20 mouse cellular contexts compared by ENCODE assay signal in genomic region chr14:123488575-123489207, GRCm38 (mm10).
DNase-seq lines count a peak whose midpoint lies in the region; ATAC-seq and TF ChIP-seq lines count a peak whose summit lies in the region.
"Had no signal": no experiment of that assay in that cellular context is flagged by ENCODE, and none has a peak within 500 bp of the region (broad histone marks: within the 10 kb centered on the region; RNA-seq: fewer than 3 reads in every experiment).

No protein-coding gene starts in this region.

- H3K9me3 ChIP-seq in hindbrain, embryonic 11.5 days (ENCODE audit: control insufficient read depth, low read length) = no peaks in the 10 kb centered on the region
- H3K9me3 ChIP-seq in hindbrain, embryonic 16.5 days (ENCODE audit: control insufficient read depth, low read length) = no peaks in the 10 kb centered on the region
- no peaks in the 10 kb centered on the region for H3K9me3 ChIP-seq in midbrain, embryonic 11.5 days (ENCODE audit: control insufficient read depth, low read length)
- H3K9me3 ChIP-seq in midbrain, embryonic 13.5 days = no peaks in the 10 kb centered on the region
- H3K9me3 ChIP-seq in midbrain, embryonic 14.5 days (ENCODE audit: control insufficient read depth, low read length) = no peaks in the 10 kb centered on the region
- no peaks in the 10 kb centered on the region for H3K9me3 ChIP-seq in midbrain, embryonic 10.5 days (replicated peaks)
- H3K9me3 ChIP-seq: embryonic facial prominence, embryonic 10.5 days; embryonic facial prominence, embryonic 12.5 days; forebrain, embryonic 13.5 days had no signal

- no peak overlapping the region for H3K27ac ChIP-seq in hindbrain, embryonic 11.5 days (ENCODE audit: low read depth, low read length)
- no peak overlapping the region for H3K27ac ChIP-seq in hindbrain, embryonic 16.5 days (ENCODE audit: low read depth, low read length)
- no peak overlapping the region for H3K27ac ChIP-seq in midbrain, embryonic 11.5 days (ENCODE audit: low read depth, low read length)
- no peak overlapping the region for H3K27ac ChIP-seq in midbrain, embryonic 13.5 days
- H3K27ac ChIP-seq in midbrain, embryonic 14.5 days (replicated peaks; ENCODE audit: low read depth, low read length) = no peak overlapping the region
- no peak overlapping the region for H3K27ac ChIP-seq in midbrain, embryonic 10.5 days (replicated peaks)
- H3K27ac ChIP-seq: embryonic facial prominence, embryonic 10.5 days; embryonic facial prominence, embryonic 12.5 days; forebrain, embryonic 13.5 days had no signal

- no peak overlapping the region for H3K4me2 ChIP-seq in hindbrain, embryonic 11.5 days (replicated peaks; ENCODE audit: low read depth, low read length)
- no peak overlapping the region for H3K4me2 ChIP-seq in hindbrain, embryonic 16.5 days (ENCODE audit: low read length)
- no peak overlapping the region for H3K4me2 ChIP-seq in midbrain, embryonic 11.5 days
- H3K4me2 ChIP-seq in midbrain, embryonic 13.5 days (replicated peaks) = no peak overlapping the region
- no peak overlapping the region for H3K4me2 ChIP-seq in midbrain, embryonic 14.5 days (ENCODE audit: low read length)
- H3K4me2 ChIP-seq: embryonic facial prominence, embryonic 12.5 days; forebrain, embryonic 13.5 days had no signal

- DNase-seq in hindbrain, embryonic 11.5 days (ENCODE audit: low spot score) = no peak
- DNase-seq in midbrain, embryonic 11.5 days (ENCODE audit: low spot score, missing footprints) = peak; percentile 90
- peak; percentile 46 for DNase-seq in midbrain, embryonic 14.5 days
- no peak for DNase-seq in midbrain, embryonic 10.5 days (ENCODE audit: low spot score)
- DNase-seq in brain, embryonic 14.5 days (ENCODE audit: low read depth) = peak; percentile 56
- DNase-seq in frontal cortex, postnatal 14 days (ENCODE audit: low spot score in 2 of 2) = no peak
- DNase-seq: adrenal gland, adult 2 months; adrenal gland, postnatal 10 days; adrenal gland, postnatal 25 days; cerebellum, adult 11-12 months; cerebellum, adult 2 months; cerebellum, adult 9-10 months; cerebellum, postnatal 10 days; cerebellum, postnatal 25 days had no signal

- H3K4me1 ChIP-seq in hindbrain, embryonic 11.5 days (replicated peaks; ENCODE audit: control insufficient read depth, insufficient read depth, low read length) = no peaks in the 10 kb centered on the region
- H3K4me1 ChIP-seq in hindbrain, embryonic 16.5 days (ENCODE audit: control insufficient read depth, insufficient read depth, low read depth, low read length) = no peaks in the 10 kb centered on the region
- H3K4me1 ChIP-seq in midbrain, embryonic 11.5 days (ENCODE audit: control insufficient read depth, insufficient read depth, low read length) = no peaks in the 10 kb centered on the region
- no peaks in the 10 kb centered on the region for H3K4me1 ChIP-seq in midbrain, embryonic 13.5 days (replicated peaks)
- H3K4me1 ChIP-seq in midbrain, embryonic 14.5 days (ENCODE audit: control insufficient read depth, insufficient read depth, low read length) = no peaks in the 10 kb centered on the region
- H3K4me1 ChIP-seq in midbrain, embryonic 10.5 days = peaks cover 3% of the 10 kb centered on the region; the same call in 1 of the 2 replicates
- H3K4me1 ChIP-seq: embryonic facial prominence, embryonic 10.5 days; embryonic facial prominence, embryonic 12.5 days; forebrain, embryonic 13.5 days had no signal

- WGBS in hindbrain, embryonic 11.5 days = 58% methylated on average over 1 of the region's 1 CpGs
- 47% methylated on average over 1 of the region's 1 CpGs for WGBS in hindbrain, embryonic 16.5 days
- WGBS in midbrain, embryonic 11.5 days = 43% methylated on average over 1 of the region's 1 CpGs
- 24% methylated on average over 1 of the region's 1 CpGs for WGBS in midbrain, embryonic 13.5 days
- WGBS in midbrain, embryonic 14.5 days = 16% methylated on average over 1 of the region's 1 CpGs
- WGBS in midbrain, embryonic 10.5 days = 69% methylated on average over 1 of the region's 1 CpGs

- no peaks in the 10 kb centered on the region for H3K36me3 ChIP-seq in hindbrain, embryonic 11.5 days (ENCODE audit: control insufficient read depth, insufficient read depth, low read length)
- H3K36me3 ChIP-seq in hindbrain, embryonic 16.5 days (ENCODE audit: control insufficient read depth, insufficient read depth, low read length) = no peaks in the 10 kb centered on the region
- H3K36me3 ChIP-seq in midbrain, embryonic 11.5 days (ENCODE audit: control insufficient read depth, insufficient read depth, low read length) = no peaks in the 10 kb centered on the region
- no peaks in the 10 kb centered on the region for H3K36me3 ChIP-seq in midbrain, embryonic 13.5 days
- H3K36me3 ChIP-seq in midbrain, embryonic 14.5 days (ENCODE audit: control insufficient read depth, insufficient read depth, low read length) = no peaks in the 10 kb centered on the region
- H3K36me3 ChIP-seq in midbrain, embryonic 10.5 days = no peaks in the 10 kb centered on the region
- H3K36me3 ChIP-seq: embryonic facial prominence, embryonic 10.5 days; embryonic facial prominence, embryonic 12.5 days had no signal

- no peak overlapping the region for H3K9ac ChIP-seq in hindbrain, embryonic 11.5 days (ENCODE audit: low read depth, low read length)
- no peak overlapping the region for H3K9ac ChIP-seq in hindbrain, embryonic 16.5 days (ENCODE audit: low read depth, low read length)
- no peak overlapping the region for H3K9ac ChIP-seq in midbrain, embryonic 11.5 days (ENCODE audit: low read length)
- H3K9ac ChIP-seq in midbrain, embryonic 13.5 days (replicated peaks) = no peak overlapping the region
- no peak overlapping the region for H3K9ac ChIP-seq in midbrain, embryonic 14.5 days (replicated peaks; ENCODE audit: low read length)
- H3K9ac ChIP-seq: embryonic facial prominence, embryonic 12.5 days; forebrain, embryonic 13.5 days had no signal

- no peak for TF ChIP-seq CTCF in brain, embryonic 14.5 days (IDR thresholded peaks at IDR 0.05; ENCODE audit: borderline replicate concordance, extremely low read depth, insufficient read depth, insufficient read length)

- no peak for TF ChIP-seq POLR2A in brain, embryonic 14.5 days (IDR thresholded peaks at IDR 0.05; ENCODE audit: borderline replicate concordance, extremely low read depth, insufficient read depth, insufficient read length, poor library complexity, severe bottlenecking)

- no peak overlapping the region for H3K4me3 ChIP-seq in hindbrain, embryonic 11.5 days (ENCODE audit: low read depth, low read length)
- no peak overlapping the region for H3K4me3 ChIP-seq in hindbrain, embryonic 16.5 days (ENCODE audit: low read length)
- H3K4me3 ChIP-seq in midbrain, embryonic 11.5 days (ENCODE audit: low read depth, low read length) = no peak overlapping the region
- no peak overlapping the region for H3K4me3 ChIP-seq in midbrain, embryonic 13.5 days (replicated peaks)
- H3K4me3 ChIP-seq in midbrain, embryonic 14.5 days (replicated peaks; ENCODE audit: low read depth, low read length) = no peak overlapping the region
- H3K4me3 ChIP-seq in midbrain, embryonic 10.5 days = no peak overlapping the region
- H3K4me3 ChIP-seq: embryonic facial prominence, embryonic 10.5 days; embryonic facial prominence, embryonic 12.5 days; forebrain, embryonic 13.5 days had no signal

- 0 out of 2 replicates have a peak, but pooled peaks have one; percentile 39 for ATAC-seq in hindbrain, embryonic 11.5 days (ENCODE audit: low FRiP score)
- no peak for ATAC-seq in hindbrain, embryonic 16.5 days
- ATAC-seq in midbrain, embryonic 11.5 days (ENCODE audit: low FRiP score) = peak; percentile 77
- ATAC-seq in midbrain, embryonic 13.5 days = no peak
- peak; percentile 65; the same call in 1 of the 2 replicates for ATAC-seq in midbrain, embryonic 14.5 days (ENCODE audit: low FRiP score, low TSS enrichment)
- ATAC-seq: forebrain, embryonic 13.5 days; forebrain, embryonic 16.5 days had no signal

- H3K27me3 ChIP-seq in hindbrain, embryonic 11.5 days (ENCODE audit: control insufficient read depth, insufficient read depth, low read length) = no peaks in the 10 kb centered on the region
- H3K27me3 ChIP-seq in hindbrain, embryonic 16.5 days (replicated peaks; ENCODE audit: control insufficient read depth, insufficient read depth, low read length) = no peaks in the 10 kb centered on the region
- H3K27me3 ChIP-seq in midbrain, embryonic 11.5 days (ENCODE audit: control insufficient read depth, insufficient read depth, low read length) = peaks cover 7% of the 10 kb centered on the region
- peaks cover 28% of the 10 kb centered on the region for H3K27me3 ChIP-seq in midbrain, embryonic 13.5 days
- no peaks in the 10 kb centered on the region for H3K27me3 ChIP-seq in midbrain, embryonic 14.5 days (ENCODE audit: control insufficient read depth, insufficient read depth, low read length)
- peaks cover 22% of the 10 kb centered on the region; the same call in 1 of the 2 replicates for H3K27me3 ChIP-seq in midbrain, embryonic 10.5 days (ENCODE audit: low read depth, poor library complexity, severe bottlenecking)
- H3K27me3 ChIP-seq: embryonic facial prominence, embryonic 12.5 days; forebrain, embryonic 13.5 days had no signal

Comparison
In these comparisons a context has a peak if more than half of its experiments do, and no peak if none do; other contexts are left out.
1. ATAC-seq: peak in hindbrain, embryonic 11.5 days (single experiment), midbrain, embryonic 11.5 days (single experiment) and midbrain, embryonic 14.5 days (single experiment); none in hindbrain, embryonic 16.5 days (single experiment) and midbrain, embryonic 13.5 days (single experiment).
2. DNase-seq: peak in midbrain, embryonic 11.5 days (single experiment), midbrain, embryonic 14.5 days (single experiment) and brain, embryonic 14.5 days (single experiment); none in hindbrain, embryonic 11.5 days (single experiment), midbrain, embryonic 10.5 days (single experiment) and frontal cortex, postnatal 14 days (0 of 2).